Mouse (Mus musculus): ENCODE results near the gene Mrpl27. TPM values are rescaled to one million over a fixed set of nuclear protein-coding genes. Genes with fewer than 3 reads are reported as not detected.

The Mrpl27 gene
- total and polyA plus RNA-seq, 3 experiments = 26.2 to 70.6 (median 54.7) TPM

DNA sequence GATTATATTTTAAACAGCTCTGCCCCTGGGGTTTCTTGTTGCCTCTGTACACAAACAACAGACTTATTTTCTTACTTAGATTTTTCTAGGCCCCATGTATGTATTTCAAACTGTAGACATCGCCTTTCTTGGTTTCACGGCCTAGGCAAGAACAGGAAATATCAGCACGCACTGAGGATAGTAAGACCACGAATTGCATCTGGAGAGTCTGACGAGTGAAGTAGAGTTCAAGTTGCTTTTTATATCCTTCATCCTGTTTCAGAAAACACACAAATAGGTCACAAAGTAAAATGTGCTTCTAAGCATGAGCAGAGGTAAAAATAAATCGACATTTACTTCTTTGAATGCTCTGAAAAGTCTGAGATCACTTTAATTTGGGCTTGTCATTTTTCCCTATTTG is 41.9 kb downstream of the Mrpl27 start:
- ATAC-seq (ENCODE audit: extremely low read depth, insufficient number of reproducible peaks, low FRiP score, poor library complexity, severe bottlenecking) (no peak), DNase-seq (ENCODE audit: low spot score) (no peak)
- Histone ChIP-seq H3K4me1 (ENCODE audit: insufficient read depth, low read depth, low read length) (no peaks in the 10 kb centered on the region), H3K4me3 (ENCODE audit: low read depth, low read length) (no peak overlapping the region), H3K9me3 (replicated peaks) (no peaks in the 10 kb centered on the region), H3K27me3 (ENCODE audit: insufficient read depth, low read length) (no peaks in the 10 kb centered on the region), H3K36me3 (replicated peaks) (no peaks in the 10 kb centered on the region)
- TF ChIP-seq GATA1 (IDR thresholded peaks at IDR 0.05; ENCODE audit: borderline replicate concordance, low read length) (no peak), POLR2AphosphoS5 (IDR thresholded peaks at IDR 0.05; ENCODE audit: insufficient replicate concordance, low read depth, low read length) (no peak), CTCF (IDR thresholded peaks at IDR 0.05; ENCODE audit: low read depth, low read length) (no peak), GATA2 (IDR thresholded peaks at IDR 0.05; ENCODE audit: borderline replicate concordance, low read depth, low read length) (no peak), TAL1 (conservative IDR thresholded peaks at IDR 0.05; ENCODE audit: low read depth, low read length) (no peak)

DNA sequence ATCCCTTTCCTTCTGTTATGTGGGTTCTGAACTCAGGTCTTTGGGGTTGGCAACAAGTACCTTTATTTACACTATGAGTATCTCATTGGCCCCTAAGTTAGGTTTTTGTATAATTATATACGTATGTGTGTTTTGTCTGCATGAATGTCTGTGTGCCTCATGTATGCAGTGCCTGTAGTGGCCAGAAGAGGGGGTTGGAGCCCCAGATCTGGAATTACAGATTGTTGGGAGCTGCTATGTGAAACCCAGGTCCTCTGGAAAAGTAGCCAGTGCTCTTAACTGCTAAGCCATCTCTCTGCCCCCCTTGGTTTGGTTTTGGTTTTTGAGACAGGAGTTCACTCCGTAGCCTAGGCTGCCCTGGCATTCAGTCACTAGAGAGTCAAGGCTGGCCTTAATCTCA is 43.6 kb downstream of the Mrpl27 start:
- ATAC-seq (ENCODE audit: extremely low read depth, insufficient number of reproducible peaks, low FRiP score, poor library complexity, severe bottlenecking) (no peak), DNase-seq (ENCODE audit: low spot score) (no peak)

DNA sequence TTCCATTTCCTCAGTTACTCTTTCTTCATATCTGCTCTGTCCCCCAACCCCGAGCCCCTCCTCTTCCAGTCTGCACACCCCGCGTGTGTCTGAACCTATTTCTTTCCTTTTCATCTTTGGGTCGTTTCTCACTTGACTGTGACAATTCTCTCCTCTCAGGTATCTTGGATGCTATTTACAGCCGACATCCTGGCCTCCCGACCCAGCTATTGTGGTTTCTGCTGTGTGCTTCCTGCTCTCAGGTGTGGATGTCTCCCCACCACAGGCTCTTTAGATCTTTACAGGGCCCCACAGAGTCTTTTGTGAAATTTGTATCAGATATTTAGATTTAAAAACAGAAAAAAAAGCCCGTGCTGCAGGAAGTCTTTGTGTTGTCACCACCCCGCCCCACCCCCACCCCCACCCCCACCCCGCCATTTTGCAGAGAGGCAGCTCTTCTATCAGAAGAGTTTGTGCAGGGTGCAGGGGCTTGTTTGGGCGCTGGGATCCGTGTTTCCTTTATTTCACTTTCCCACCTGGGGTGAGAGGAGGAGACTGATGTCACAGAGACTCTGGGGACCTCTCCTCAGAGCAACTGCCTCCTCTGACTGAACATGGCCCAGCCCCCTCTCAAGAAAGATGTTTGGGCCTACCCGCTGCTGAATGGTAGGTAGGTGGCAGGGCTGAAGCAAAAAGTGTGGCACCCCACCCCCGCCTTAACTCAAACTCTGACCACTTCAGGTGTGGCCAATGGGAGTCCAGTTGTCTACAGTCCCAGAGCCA is 44.3 kb downstream of the Mrpl27 start:
- DNase-seq (ENCODE audit: low spot score) (no peak), ATAC-seq (ENCODE audit: extremely low read depth, insufficient number of reproducible peaks, low FRiP score, poor library complexity, severe bottlenecking) (no peak)
- no peaks in the 10 kb centered on the region for H3K36me3 ChIP-seq (replicated peaks)
- no peaks in the 10 kb centered on the region for H3K9me3 ChIP-seq (replicated peaks)
- peaks cover 9% of the 10 kb centered on the region for H3K27me3 ChIP-seq (ENCODE audit: insufficient read depth, low read length)
- TF ChIP-seq GATA1 (IDR thresholded peaks at IDR 0.05; ENCODE audit: borderline replicate concordance, low read length) (no peak), TAL1 (conservative IDR thresholded peaks at IDR 0.05; ENCODE audit: low read depth, low read length) (no peak), POLR2AphosphoS5 (IDR thresholded peaks at IDR 0.05; ENCODE audit: insufficient replicate concordance, low read depth, low read length) (no peak), CTCF (IDR thresholded peaks at IDR 0.05; ENCODE audit: low read depth, low read length) (no peak), GATA2 (IDR thresholded peaks at IDR 0.05; ENCODE audit: borderline replicate concordance, low read depth, low read length) (no peak)
- H3K4me3 ChIP-seq (ENCODE audit: low read depth, low read length) = no peak overlapping the region
- no peaks in the 10 kb centered on the region for H3K4me1 ChIP-seq (ENCODE audit: insufficient read depth, low read depth, low read length)

More for the DNA sequence above, 43.6 kb downstream of the Mrpl27 start:
- no peaks in the 10 kb centered on the region for H3K36me3 ChIP-seq (replicated peaks)
- no peak overlapping the region for H3K4me3 ChIP-seq (ENCODE audit: low read depth, low read length)
- no peak for TF ChIP-seq TAL1 (conservative IDR thresholded peaks at IDR 0.05; ENCODE audit: low read depth, low read length)
- TF ChIP-seq GATA2 (IDR thresholded peaks at IDR 0.05; ENCODE audit: borderline replicate concordance, low read depth, low read length) = no peak
- TF ChIP-seq POLR2AphosphoS5 (IDR thresholded peaks at IDR 0.05; ENCODE audit: insufficient replicate concordance, low read depth, low read length) = no peak
- TF ChIP-seq CTCF (IDR thresholded peaks at IDR 0.05; ENCODE audit: low read depth, low read length) = no peak
- TF ChIP-seq GATA1 (IDR thresholded peaks at IDR 0.05; ENCODE audit: borderline replicate concordance, low read length) = no peak
- H3K9me3 ChIP-seq (replicated peaks) = no peaks in the 10 kb centered on the region
- no peaks in the 10 kb centered on the region for H3K4me1 ChIP-seq (ENCODE audit: insufficient read depth, low read depth, low read length)
- peaks cover 8% of the 10 kb centered on the region for H3K27me3 ChIP-seq (ENCODE audit: insufficient read depth, low read length)

DNA sequence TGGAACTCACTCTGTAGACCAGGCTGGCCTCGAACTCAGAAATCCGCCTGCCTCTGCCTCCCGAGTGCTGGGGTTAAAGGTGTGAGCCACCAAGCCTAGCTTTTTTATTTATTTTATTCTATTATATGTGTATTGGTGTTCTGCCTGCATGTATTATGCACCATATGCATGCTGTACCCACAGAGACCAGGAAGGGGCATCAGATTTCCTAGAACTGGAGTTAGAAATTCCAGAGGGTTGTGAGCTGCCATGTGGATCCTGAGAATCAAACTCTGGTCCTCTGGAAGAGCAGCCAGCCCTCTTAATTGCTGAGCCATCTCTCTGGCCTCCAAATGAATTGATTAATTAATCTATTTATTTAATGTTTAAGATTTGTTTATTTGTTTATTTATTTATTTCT is 45.8 kb downstream of the Mrpl27 start:
- no peaks in the 10 kb centered on the region for H3K9me3 ChIP-seq (replicated peaks)
- no peak overlapping the region for H3K4me3 ChIP-seq (ENCODE audit: low read depth, low read length)
- TF ChIP-seq GATA1 (IDR thresholded peaks at IDR 0.05; ENCODE audit: borderline replicate concordance, low read length) (no peak), POLR2AphosphoS5 (IDR thresholded peaks at IDR 0.05; ENCODE audit: insufficient replicate concordance, low read depth, low read length) (no peak), TAL1 (conservative IDR thresholded peaks at IDR 0.05; ENCODE audit: low read depth, low read length) (no peak), GATA2 (IDR thresholded peaks at IDR 0.05; ENCODE audit: borderline replicate concordance, low read depth, low read length) (no peak), CTCF (IDR thresholded peaks at IDR 0.05; ENCODE audit: low read depth, low read length) (no peak)
- no peaks in the 10 kb centered on the region for H3K36me3 ChIP-seq (replicated peaks)
- no peaks in the 10 kb centered on the region for H3K4me1 ChIP-seq (ENCODE audit: insufficient read depth, low read depth, low read length)
- no peak for DNase-seq (ENCODE audit: low spot score)
- no peak for ATAC-seq (ENCODE audit: extremely low read depth, insufficient number of reproducible peaks, low FRiP score, poor library complexity, severe bottlenecking)
- peaks cover 9% of the 10 kb centered on the region for H3K27me3 ChIP-seq (ENCODE audit: insufficient read depth, low read length)

DNA sequence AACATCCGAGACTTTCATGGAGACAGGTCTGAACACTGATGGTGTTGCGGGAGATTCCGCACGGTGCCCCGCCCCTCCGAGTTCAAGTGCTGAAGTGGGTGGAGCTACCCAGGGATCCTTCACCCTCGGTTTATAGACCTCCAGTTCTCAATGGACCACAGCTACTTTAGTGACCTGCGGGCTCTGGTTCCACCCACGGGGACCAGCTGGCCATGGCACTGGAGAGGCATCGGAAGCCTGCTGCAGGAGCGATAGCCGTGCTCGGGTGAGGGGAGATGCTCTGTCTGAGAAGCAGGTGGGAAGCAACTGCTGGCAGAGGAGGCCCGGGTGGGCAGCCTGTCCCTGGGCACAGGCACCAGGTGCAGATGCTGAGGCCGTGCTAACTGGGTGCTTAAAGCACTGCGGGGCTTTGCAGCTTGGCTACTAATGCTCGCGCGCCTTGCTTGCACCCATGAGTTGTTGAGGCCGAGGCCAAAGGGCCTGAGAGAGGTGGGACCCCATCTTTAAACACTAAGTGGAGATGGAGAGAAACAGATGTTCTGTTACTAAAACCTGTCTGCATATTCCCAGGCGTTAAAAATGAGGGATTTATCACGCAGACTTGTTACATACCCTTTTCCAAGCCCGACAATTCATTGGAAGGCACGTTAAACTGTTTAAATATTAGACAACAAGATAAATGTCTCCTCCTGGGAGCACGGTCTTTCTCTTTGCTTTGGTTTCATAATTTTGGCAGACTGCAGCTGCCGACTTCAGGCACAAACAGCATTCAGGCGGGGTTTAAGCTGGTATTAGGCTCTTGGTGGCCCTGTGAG is 48.0 kb downstream of the Mrpl27 start:
- Histone ChIP-seq H3K4me3 (ENCODE audit: low read depth, low read length) (no peak overlapping the region), H3K27me3 (ENCODE audit: insufficient read depth, low read length) (peaks cover 9% of the 10 kb centered on the region), H3K9me3 (replicated peaks) (no peaks in the 10 kb centered on the region), H3K4me1 (ENCODE audit: insufficient read depth, low read depth, low read length) (no peaks in the 10 kb centered on the region), H3K36me3 (replicated peaks) (no peaks in the 10 kb centered on the region)
- no peak for TF ChIP-seq GATA1 (IDR thresholded peaks at IDR 0.05; ENCODE audit: borderline replicate concordance, low read length)
- no peak for TF ChIP-seq CTCF (IDR thresholded peaks at IDR 0.05; ENCODE audit: low read depth, low read length)
- TF ChIP-seq POLR2AphosphoS5 (IDR thresholded peaks at IDR 0.05; ENCODE audit: insufficient replicate concordance, low read depth, low read length) = no peak
- TF ChIP-seq GATA2 (IDR thresholded peaks at IDR 0.05; ENCODE audit: borderline replicate concordance, low read depth, low read length) = no peak
- no peak for TF ChIP-seq TAL1 (conservative IDR thresholded peaks at IDR 0.05; ENCODE audit: low read depth, low read length)
- ATAC-seq (ENCODE audit: extremely low read depth, insufficient number of reproducible peaks, low FRiP score, poor library complexity, severe bottlenecking) (no peak), DNase-seq (ENCODE audit: low spot score) (no peak)

DNA sequence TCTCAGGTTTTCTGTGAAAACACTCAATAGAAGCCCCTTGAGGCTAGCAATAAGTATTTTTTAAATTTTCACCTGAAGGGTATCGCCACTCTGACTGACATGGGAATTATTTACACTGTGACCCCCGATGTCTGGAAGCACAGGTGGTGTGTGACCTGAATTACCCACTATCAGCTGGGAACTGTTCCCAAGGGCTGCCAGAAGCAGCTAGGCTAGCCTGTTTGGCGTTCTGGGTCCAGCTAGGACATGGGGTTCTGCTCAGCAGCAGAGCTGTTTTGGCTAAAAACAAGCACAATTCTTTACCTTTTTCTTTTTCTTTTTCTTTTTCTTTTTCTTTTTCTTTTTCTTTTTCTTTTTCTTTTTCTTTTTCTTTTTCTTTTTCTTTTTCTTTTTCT is 48.6 kb downstream of the Mrpl27 start:
- Histone ChIP-seq H3K4me1 (ENCODE audit: insufficient read depth, low read depth, low read length) (no peaks in the 10 kb centered on the region), H3K4me3 (ENCODE audit: low read depth, low read length) (no peak overlapping the region), H3K27me3 (ENCODE audit: insufficient read depth, low read length) (peaks cover 9% of the 10 kb centered on the region), H3K9me3 (replicated peaks) (no peaks in the 10 kb centered on the region), H3K36me3 (replicated peaks) (no peaks in the 10 kb centered on the region)
- DNase-seq (ENCODE audit: low spot score) = no peak
- no peak for ATAC-seq (ENCODE audit: extremely low read depth, insufficient number of reproducible peaks, low FRiP score, poor library complexity, severe bottlenecking)
- TF ChIP-seq POLR2AphosphoS5 (IDR thresholded peaks at IDR 0.05; ENCODE audit: insufficient replicate concordance, low read depth, low read length) (no peak), GATA2 (IDR thresholded peaks at IDR 0.05; ENCODE audit: borderline replicate concordance, low read depth, low read length) (no peak), TAL1 (conservative IDR thresholded peaks at IDR 0.05; ENCODE audit: low read depth, low read length) (no peak), CTCF (IDR thresholded peaks at IDR 0.05; ENCODE audit: low read depth, low read length) (no peak), GATA1 (IDR thresholded peaks at IDR 0.05; ENCODE audit: borderline replicate concordance, low read length) (no peak)
